Mouse (Mus musculus): Measurements from ENCODE around the gene Rnf169. TPM values are rescaled to one million over a fixed set of nuclear protein-coding genes. Genes with fewer than 3 reads are reported as not detected.

Gene Rnf169
- total RNA-seq, 2 experiments from 2014 or later = 9.0 to 10.8 TPM

GRCm38 (mm10) chr7:99907463-99907862, 72.8 kb downstream of the Rnf169 start:
- intact Hi-C loops (cut with DNase I) = no loop called here
- no peak for DNase-seq

- no peak for DNase-seq
- intact Hi-C loops (cut with DNase I) = no loop called here
These were observed 73.9 kb downstream of the Rnf169 start for GRCm38 (mm10) chr7:99906346-99906745.

GRCm38 (mm10) chr7:99904421-99905005, 75.7 kb downstream of the Rnf169 start:
- DNase-seq = no peak
- intact Hi-C loops (cut with DNase I) = no loop called here

GRCm38 (mm10) chr7:99902918-99903665, 77.2 kb downstream of the Rnf169 start:
- intact Hi-C loops (cut with DNase I) = loop anchor here (1.0 kb wide), 1 partner anchor 14 kb away; no protein-coding TSS in a partner anchor
- DNase-seq = no peak

GRCm38 (mm10) chr7:99902208-99902607, 78.0 kb downstream of the Rnf169 start:
- intact Hi-C loops (cut with DNase I) = loop anchor here (1.0 kb wide), 1 partner anchor 15 kb away; no protein-coding TSS in a partner anchor
- no peak for DNase-seq

GRCm38 (mm10) chr7:99896905-99897304, 83.3 kb downstream of the Rnf169 start:
- intact Hi-C loops (cut with DNase I) = no loop called here
- no peak for DNase-seq

- DNase-seq = no peak
- intact Hi-C loops (cut with DNase I) = no loop called here
These were observed 85.8 kb downstream of the Rnf169 start for GRCm38 (mm10) chr7:99894478-99894877.

- no peak for DNase-seq
- intact Hi-C loops (cut with DNase I) = no loop called here
These were observed 86.3 kb downstream of the Rnf169 start for GRCm38 (mm10) chr7:99893967-99894366.

- no peak for DNase-seq
- intact Hi-C loops (cut with DNase I) = no loop called here
These were observed 87.9 kb downstream of the Rnf169 start for GRCm38 (mm10) chr7:99892351-99892750.

GRCm38 (mm10) chr7:99891471-99891870, 88.8 kb downstream of the Rnf169 start:
- intact Hi-C loops (cut with DNase I) = no loop called here
- no peak for DNase-seq

GRCm38 (mm10) chr7:99890168-99890755, 90.0 kb downstream of the Rnf169 start:
- intact Hi-C loops (cut with DNase I) = no loop called here
- no peak for DNase-seq

GRCm38 (mm10) chr7:99889175-99889880, 90.9 kb downstream of the Rnf169 start:
- no peak for DNase-seq
- intact Hi-C loops (cut with DNase I) = no loop called here

GRCm38 (mm10) chr7:99887743-99888142, 92.5 kb downstream of the Rnf169 start:
- intact Hi-C loops (cut with DNase I) = no loop called here

GRCm38 (mm10) chr7:99887230-99887735, 93.0 kb downstream of the Rnf169 start:
- intact Hi-C loops (cut with DNase I) = no loop called here
- DNase-seq = no peak

More at GRCm38 (mm10) chr7:99887743-99888142, 92.5 kb downstream of the Rnf169 start:
- DNase-seq = no peak

- intact Hi-C loops (cut with DNase I) = loop anchor here (5.0 kb wide), 4 partner anchors 51 to 376 kb away; partner anchors contain the start of genes Neu3 and Slco2b1
- DNase-seq = no peak
These were observed 102.0 kb downstream of the Rnf169 start for GRCm38 (mm10) chr7:99878254-99878653.

GRCm38 (mm10) chr7:99876345-99876744, 103.9 kb downstream of the Rnf169 start:
- DNase-seq = peak; percentile 81 to 84

GRCm38 (mm10) chr7:99875891-99876290, 104.4 kb downstream of the Rnf169 start:
- no peak for DNase-seq
- intact Hi-C loops (cut with DNase I) = loop anchor here (1.0 to 5.0 kb wide), 6 partner anchors 49 to 374 kb away; partner anchors contain the start of genes Neu3 and Slco2b1

More at GRCm38 (mm10) chr7:99876345-99876744, 103.9 kb downstream of the Rnf169 start:
- intact Hi-C loops (cut with DNase I) = loop anchor here (1.0 to 5.0 kb wide), 6 partner anchors 49 to 374 kb away; partner anchors contain the start of genes Neu3 and Slco2b1

- intact Hi-C loops (cut with DNase I) = loop anchor here (2.0 kb wide), 1 partner anchor 61 kb away; no protein-coding TSS in a partner anchor
- no peak for DNase-seq
These were observed 106.3 kb downstream of the Rnf169 start for GRCm38 (mm10) chr7:99873965-99874364.
